Mouse (Mus musculus) heart, adult 9 months (tissue): ENCODE results near the gene Pomt2.
"Not testable (repeated sequence)": the region's sequence is repeated elsewhere in the genome, so short reads cannot be mapped to it uniquely, and the experiment has no call there.

Source experiments
- DNase-seq, 2 experiments: peaks; one replicate each; pipeline ENCODE4 v3.0.0; 2022; ENCODE audit warnings: low spot score in 2 of 2

The Pomt2 gene

DNA sequence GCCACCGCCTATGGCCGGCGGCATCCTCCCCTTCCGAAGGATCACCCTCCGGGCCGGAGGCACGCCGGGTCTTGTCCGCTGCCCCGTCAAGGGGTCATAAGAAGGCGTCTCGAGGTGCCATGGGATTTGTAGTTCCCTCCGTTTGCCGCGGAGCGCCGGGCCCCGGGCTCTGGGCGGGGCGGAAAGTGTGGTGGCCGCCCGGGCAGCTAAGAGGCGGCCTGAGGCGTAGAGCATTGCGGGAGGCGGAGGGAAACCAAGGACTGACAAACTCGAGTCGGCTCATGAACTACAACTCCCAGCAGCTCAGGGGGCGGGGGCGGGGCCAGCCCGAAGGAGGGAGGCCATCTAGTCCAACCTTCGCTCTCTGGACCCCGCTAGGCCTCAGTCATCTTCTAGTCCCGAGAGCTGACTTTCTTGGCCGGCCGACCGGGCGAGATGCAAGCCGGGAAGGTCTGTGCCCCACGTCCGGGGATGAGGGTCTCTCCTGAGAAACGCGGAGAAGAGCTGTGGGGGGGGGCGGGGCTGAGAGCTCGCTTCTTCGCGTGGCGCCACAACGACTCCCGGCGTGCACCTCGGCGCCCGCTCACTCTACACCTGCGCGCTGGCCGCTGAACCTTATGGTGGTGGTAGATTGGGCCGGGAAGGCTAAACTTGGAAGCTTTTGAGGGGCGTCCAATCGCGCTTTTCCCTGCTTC, at the start of gene Pomt2:
Gene Pomt2, minus strand, starts transcription at position 574 of the 695 bp plus-strand sequence.
- peak; percentile 96 to 97 for DNase-seq

DNA sequence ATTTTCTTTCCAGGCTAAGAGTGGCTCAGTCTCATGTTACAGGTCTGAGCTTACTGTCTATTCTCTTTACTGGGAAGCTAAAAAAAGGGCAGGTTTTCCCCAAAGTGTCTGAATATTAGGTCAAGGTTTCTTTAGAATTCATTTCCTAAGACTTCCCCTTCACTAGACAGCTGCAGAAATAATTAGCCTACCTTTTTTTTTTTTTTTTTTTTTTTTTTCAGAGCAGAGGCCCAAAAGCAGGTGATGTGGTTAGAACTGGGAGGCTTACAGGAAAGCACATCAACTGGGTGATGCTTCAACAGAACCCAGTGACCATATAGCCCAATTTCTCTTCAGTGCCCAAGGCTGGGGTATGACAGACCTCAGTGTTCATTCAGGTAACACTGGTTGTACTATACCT, 48.5 kb upstream of the Pomt2 start:
- no peak for DNase-seq

DNA sequence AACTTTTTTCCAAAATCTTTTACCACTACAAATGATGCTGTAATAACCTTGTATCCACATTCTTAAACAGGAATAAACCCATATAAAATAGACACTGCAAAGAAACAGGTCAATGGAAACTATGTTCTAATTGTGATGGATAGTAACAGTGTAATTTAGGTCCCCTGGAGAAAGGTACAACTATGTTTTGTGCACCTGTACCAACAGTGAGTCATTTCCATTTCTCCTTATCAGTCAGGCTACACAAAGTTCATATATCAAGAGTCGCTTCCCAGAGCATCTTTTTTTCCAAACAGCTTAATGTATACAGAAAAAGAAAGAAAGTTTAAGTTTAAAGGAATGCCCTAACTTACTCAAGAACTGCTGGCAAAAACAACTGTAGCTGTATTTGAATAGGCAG, 47.3 kb upstream of the Pomt2 start:
- no peak for DNase-seq

DNA sequence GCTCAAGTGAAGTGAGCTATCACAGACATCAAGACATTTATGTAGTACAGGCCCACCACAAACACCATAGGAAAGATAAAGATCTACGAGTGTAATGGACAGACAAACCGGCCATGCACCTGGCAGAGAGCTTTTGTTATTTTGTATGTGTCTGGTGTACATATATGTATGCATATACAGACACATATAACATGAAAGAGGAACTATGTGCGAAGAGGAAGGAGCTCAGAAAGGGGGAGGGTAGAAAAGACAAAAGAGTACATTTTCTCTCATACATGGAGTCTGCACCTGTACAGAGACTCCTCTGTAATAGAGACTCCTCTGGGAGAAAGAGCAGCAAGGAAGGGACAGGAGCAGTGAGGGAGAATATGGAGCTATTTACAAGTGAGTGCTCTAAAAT, 45.2 kb upstream of the Pomt2 start:
- no peak for DNase-seq

DNA sequence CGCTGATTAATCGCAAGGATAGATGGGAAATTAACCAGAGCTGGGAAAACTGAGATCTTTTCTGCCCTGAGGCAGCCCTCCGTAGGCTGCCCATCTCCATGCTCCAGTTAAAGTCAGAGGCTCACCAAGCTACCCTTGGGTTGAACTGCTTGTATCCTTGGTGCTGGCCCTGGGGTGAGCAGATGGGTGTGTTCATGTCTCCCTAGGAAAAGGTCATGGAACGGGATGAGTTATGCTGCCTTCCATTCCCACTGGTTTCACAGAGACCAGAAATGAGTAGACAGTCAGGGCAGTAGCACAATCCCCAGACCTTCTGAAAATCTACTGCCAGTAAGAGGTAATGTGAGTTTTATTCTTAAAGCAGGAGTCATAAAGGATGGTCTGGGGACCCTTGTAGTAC, 29.9 kb upstream of the Pomt2 start:
- DNase-seq, result no peak

DNA sequence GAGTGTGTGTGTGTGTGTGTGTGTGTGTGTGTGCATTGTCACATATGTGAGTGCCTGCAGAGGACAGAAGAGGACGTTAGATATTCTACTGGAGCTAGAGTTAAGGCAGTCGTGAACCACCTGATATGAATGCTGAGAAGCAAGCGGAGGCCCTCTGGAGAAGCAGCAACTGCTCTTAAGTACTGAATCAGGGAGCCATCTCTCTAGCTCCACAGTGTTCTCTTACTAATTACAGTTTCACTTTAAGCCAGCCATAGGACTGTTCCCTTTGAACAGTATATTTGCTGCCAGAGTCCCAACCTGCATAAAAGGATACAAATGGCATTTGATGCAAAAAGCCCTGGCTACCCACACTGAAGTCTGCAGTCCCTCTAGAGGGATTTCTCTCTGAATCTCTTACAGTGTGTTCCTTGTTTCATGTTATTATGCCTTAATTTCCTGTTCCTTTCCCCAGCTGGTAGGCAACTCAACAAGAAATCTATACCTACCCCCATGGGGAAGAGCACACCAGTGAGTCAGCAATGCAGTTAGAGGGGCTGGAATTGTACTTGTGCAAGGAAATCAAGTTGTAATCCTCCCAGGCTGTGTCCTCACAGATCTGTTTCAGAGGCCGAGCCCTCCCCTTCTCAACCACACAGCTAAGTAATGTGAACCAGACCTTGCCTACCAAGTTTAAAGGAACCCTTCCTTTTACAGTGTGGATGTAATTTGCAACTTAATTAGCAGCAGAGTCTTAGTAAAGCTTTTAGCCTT, 27.6 kb upstream of the Pomt2 start:
- no peak for DNase-seq

DNA sequence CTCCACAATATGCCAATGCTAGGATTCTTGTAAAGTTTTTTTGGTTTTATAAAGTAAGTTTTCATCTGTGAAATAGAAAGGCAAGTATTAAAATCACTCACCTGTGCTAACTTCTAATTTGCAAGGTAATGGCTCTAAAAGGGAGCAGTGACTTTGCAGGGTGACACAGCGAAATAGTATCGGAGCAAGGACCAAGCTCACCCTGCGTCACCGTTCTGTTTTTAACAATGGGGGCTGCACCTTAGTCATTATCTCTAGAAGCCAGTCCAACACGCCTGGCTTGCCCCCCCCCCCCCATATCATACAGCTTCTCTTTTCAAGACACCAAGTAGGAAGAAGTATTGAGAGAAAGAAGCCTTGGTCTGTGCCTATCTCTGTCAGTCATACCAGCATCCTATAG, 13.0 kb upstream of the Pomt2 start:
- no peak for DNase-seq

DNA sequence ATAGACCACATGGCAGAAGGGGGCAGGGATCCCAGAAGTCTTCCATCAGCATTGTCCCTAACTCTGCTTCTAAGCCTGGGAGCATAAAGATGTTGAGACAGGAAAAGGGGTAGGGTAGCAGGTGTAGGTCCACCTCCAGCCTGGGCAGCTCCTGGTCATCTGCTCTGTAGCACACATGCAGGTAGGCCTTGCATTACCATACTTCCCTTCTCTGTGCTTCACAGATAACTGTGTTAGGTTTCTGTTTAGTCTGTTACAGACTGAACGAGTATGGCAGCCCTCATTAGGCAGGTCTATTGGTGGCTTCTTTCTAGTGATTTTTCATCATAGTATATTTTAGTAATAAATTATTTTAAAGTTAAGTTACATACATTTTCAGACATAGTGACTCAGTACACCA, 12.5 kb upstream of the Pomt2 start:
- no peak for DNase-seq

DNA sequence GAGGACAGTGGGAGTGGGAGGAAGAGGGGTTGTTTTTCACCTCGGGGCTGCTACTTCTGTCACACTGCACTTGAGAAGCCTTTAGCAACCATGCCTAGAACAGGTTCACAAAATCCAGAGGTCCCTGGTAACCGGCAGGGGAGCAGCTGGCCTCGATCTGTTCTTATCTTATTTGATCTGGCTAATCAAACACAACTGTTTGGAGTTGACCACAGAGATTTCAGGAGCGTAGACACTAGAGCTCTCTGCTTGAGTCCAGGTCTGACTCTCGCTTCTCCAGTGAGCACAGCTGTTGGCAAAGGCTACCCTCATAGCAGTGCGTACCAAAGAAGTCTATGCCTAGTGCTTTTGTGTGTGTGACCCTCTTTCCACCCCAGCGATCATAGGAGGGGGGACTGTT, 10.3 kb upstream of the Pomt2 start:
- no peak for DNase-seq

DNA sequence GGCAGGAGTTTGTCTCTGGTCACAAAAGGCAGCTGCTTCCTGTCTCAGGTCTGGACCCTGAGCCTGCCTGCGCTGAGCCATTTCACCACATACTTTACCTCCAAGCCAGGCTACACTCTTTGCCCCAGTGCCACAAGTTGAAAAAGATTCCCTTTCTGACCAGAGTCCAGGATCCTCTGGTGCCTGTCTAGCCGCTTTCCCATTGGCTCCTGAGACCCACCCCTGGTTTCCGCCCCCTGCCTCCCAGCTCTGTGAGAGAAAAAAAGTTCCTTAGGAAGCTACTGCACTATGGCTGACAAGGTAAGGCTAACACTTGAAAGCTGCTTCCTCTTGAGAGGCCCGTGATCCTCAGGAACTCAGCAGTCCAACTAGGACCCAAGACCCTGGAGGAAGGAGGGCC, 9.6 kb upstream of the Pomt2 start:
- DNase-seq, result no peak

DNA sequence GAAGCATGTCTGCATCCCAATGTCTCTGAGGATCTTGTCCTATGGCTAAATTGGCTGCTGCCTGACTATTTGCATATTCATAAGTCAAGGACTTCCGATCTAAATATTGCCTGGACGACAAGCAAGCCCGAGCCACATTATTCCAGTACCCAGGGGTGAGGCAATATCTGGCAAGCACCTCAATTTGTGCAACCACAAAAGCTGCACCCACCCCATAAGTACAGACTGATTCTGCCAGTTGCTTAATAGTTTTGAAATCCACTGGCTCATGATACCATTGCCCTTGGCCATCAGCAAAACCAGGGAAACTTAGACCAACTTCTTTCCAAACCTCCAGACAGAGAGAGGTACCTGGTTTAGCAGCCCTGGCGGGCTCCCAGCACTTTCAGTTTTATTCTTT, 6.7 kb upstream of the Pomt2 start:
- DNase-seq, result not testable (repeated sequence)

DNA sequence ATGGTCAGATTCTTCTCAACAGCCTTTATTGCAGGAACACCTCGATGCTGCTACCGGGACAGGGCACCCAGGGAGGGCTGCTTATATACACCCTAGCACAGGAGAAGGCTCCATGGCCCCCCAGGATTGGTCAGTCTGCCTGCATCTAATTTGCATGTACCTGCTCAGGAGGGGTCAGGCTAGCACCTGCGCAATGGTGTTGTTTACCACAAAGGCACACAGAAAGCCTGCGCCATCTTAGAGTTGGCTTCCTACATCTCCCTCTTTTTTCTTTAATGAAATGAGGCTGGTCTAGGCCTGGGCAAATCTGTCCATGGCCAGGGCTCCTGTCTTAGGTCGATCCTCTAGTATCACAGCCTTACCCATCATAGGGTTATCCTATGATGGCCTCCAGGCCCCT, 1.7 kb upstream of the Pomt2 start:
- DNase-seq, result no peak

DNA sequence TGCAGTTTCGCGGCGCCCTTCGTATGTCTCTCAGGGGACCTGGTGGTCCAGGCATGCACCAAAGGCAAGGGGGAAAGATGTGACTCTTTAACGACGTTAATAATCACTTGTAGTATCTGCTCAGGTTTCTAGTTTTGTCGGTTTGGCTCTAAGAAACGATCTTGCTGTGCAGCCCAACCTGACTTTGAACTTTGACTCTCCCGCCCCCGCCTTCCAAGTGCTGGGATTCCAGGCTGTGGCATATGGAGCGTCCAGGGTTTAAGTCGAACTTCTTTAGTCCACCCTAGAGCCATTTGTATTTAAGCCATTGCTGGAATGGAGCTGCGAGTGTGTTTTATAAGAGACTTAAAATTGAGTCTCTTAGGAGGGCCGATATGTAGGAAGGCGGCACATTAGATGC, 368 bp upstream of the Pomt2 start:
- DNase-seq, result no peak

DNA sequence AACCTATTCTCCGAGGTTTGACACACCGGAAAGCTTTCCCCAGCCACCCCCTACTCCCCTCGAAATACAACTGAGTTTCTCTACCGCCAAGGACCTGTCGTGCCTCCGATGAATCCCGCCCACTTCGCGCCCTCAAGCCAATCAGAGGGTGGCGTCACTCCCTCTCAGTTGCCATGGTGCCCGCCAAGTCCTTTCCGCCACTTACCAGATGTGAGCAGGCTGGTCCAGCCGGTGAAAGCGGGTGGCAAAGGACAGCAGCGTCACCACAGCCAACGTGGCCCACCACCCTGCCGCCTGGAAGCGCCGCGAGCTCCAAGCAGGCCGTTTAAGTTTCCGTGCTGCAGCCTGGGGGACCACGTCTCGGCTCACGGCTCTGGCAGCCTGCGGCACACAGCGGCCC, 802 bp downstream of the Pomt2 start, which contains the start of gene Gstz1:
Gene Gstz1, plus strand, starts transcription at position 200 of the 400 bp plus-strand sequence.
- peak; percentile 86 to 89 for DNase-seq

DNA sequence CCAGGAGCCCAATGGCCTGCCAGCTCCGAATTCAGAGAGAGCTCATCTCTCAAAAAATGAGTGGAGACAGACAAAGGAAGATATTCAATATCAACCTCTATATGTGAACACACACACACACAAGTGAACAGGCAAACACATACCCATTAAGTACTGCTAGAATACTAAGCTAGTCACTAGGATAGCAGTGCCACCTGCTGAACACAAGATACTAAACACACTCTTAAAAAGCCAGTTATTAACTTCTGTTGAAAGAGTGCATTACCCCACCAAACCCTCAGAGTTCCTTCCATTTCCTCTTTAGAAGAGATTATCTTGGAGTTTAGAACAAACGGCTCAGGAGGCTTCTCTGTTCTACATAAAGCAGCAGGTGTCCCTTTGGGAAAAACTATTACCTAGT, 5.6 kb downstream of the Pomt2 start:
- DNase-seq, result no peak

DNA sequence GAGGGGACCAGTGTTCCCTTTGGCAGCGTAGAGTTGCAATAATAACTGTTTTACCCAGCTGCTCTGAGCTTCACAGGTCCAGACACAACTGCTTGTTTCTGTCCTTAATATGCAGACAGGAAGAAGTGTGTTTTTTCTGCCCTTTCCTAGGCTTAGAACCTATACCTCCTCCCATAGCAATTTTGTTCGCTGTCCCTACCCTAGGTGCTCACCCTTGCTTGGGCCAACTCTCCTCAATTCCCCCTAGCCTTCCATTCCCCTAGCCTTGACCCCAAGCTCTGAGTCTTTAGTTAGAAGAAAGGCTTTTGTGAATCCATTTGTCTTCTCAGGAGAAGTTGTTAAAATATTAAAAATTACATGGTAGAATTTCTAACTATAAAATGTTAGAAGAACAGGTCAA, 9.0 kb downstream of the Pomt2 start:
- no peak for DNase-seq

DNA sequence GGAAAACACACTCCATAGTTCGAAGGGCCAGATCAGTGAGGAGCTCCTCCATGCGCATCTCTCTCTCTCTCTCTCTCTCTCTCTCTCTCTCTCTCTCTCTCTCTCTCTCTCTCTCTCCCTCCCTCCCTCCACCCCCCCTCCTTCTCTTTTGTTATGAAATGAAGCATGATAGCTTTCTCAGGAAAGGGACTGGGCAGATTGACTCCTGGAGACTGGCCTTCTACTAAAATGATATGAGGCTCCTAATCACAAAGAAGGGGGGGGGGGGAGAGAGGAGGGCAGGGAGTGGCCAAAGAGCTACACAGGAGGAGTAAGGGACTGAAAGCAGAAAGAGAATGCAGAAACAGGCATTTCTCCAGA, 9.4 kb downstream of the Pomt2 start:
- no peak for DNase-seq

DNA sequence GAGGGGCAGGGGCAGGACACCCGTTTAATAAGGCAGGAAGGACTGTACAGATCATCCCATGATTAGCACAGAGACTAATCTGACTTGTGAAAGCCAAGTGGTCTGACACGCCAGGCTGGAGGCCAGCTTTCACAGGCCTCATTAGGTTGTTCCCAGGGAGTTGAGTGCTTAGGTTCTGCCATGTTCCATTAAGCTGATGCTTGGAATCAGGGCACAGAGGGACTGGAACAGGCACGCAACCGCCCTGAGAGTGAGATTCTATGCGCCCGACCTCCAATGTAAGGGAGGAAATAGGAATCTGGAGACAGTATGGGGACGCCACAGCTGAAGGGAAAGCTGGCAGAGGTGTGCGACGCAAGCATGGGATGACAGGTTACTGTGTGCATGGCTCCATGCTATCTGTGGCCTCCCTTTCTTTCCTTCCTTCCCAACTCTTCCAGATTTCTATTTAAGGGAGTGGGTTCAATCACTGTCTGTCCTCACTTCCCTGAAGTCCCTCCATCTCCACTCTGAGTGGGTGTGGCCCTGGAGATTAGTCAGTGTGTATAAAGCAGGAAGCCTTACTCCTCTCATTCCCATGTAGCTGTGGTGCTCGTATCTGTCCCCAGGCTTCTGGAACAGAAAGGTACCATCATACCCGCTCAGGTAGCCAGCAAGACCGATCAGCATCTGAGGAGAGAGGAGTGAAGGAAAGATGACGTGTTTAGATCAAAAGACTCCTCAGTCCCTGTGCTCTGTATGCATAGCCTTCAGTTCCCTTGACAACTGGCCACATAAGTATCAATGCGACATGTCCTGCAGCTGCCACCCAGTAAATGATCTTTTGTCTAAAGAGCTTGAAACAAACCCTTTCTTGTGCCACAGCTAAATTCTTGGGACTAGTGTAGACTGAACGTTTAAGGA, 10.1 kb downstream of the Pomt2 start:
- DNase-seq, result no peak

DNA sequence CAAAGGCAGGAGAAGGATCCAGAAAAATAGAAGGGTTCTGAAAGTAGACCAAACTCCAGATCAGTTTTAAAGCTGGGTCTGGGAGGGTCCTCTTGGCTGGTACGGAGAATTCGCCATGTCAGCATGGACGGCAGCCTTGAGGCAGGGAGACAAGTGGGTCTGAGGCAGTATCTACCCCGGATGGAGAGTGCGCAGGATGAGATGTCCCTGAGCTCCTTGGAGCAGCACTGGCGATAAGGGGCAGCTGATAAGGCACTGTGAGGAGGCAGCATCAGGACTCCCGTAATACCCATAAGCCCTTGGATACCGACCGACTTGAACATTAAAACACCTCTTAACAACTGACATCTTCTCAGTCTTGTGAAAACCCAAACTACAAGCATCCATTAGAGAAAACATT, 15.0 kb downstream of the Pomt2 start:
- DNase-seq, result no peak

DNA sequence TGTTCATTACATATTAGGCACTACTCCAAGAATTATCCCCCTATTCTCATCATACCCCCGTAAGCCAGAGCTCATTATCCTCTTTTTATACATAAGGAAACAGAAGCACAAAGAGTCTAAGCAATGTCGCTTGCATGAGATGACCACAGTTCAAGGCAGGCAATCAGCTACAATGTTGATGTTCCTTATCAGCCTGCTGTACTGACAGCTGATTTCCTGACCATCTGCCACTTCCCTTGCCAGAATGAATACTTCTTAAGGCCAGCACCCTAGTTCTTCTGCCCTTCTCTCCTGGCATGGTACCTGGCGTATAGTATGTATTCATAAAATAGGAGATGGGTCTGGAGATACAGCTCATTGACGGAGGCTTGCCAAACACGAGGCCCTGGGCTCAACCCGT, 15.6 kb downstream of the Pomt2 start:
- no peak for DNase-seq

DNA sequence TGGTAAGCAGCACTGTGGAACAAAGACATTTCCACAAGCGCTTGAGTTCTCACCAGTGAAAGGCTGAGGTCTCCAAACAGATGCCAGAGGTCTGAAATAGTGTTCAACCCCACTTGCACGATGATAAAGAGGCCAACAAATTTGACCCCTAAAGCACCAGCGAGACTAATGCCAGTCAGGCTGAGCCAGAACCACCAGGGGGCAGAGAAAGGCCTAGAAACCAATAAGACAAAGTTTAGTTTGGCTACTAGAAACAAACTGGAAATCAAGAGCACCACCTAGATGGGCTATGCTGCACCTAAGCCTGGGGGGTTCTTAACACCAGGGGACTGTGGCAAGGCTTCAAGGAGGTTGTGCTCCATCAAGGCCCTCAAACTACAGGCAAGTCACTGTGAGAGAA, 16.1 kb downstream of the Pomt2 start:
- no peak for DNase-seq

DNA sequence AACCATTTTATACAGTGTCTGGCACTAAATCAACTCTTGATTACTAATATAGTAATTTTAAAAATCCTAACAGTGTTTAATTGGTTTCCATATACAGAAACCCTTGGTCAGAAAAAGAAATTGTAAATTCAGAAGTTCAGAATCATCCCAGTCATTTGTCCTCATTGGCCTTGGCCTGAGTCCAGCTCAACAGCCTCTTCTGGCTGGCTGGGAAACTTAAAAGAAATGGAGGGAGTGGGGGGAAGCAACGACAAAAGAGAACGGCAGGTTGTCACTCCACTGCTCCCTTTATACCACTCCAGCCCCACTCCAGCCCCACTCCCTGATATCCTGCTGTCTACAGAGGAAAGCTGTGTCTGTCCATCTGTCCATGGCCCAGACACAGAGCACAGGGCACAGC, 16.6 kb downstream of the Pomt2 start:
- DNase-seq, result no peak

DNA sequence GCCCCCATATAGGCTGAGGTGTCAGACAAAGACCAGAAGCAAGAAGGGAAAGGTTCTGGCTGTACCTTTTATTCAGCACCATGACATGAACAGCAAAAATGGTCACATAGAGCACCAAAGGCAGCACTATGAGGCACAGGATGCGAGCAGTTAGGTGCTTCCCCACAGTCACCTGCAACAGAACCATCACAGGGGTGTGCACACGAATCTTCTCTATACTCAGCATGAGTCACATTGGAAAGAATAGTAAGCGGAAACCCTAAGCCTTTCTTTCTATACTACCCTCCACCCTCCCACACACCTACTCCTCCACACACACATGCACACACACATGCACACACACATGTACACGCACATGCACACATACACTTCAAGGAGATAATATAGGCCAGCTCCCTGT, 17.5 kb downstream of the Pomt2 start:
- no peak for DNase-seq
